Mouse (Mus musculus) midbrain, embryonic 11.5 days (tissue): ENCODE measurements at regions not wholly inside any gene's neighbourhood (a gene's known extent, or its start where the extent isn't known, plus 50 kb on each side); places are given as distances from the start of the nearest gene placed in this dataset.

Experiments used
- ATAC-seq: fragments of 200-750 bp; cut with Nextera tagmentation; 2 replicates; pipeline ENCODE4 v1.8.0; 2017; ENCODE audit warnings: moderate TSS enrichment, moderate library complexity; ENCODE audit not compliant: low FRiP score
- DNase-seq: peaks from one replicate; pipeline ENCODE4 v3.0.0; 2015; ENCODE audit warnings: low spot score; ENCODE audit errors: missing footprints
- H3K27ac ChIP-seq: fragments of 300-500 bp; sonication (generic); 2 replicates; pipeline ENCODE4 v1.5.1; 2014; ENCODE audit warnings: low read depth, low read length
- H3K27me3 ChIP-seq: fragments of 300-500 bp; sonication (generic); 2 replicates; pipeline ENCODE4 v1.6.1; 2014; ENCODE audit warnings: mild to moderate bottlenecking, low read length, moderate library complexity, mixed read lengths; ENCODE audit not compliant: control insufficient read depth, insufficient read depth
- H3K36me3 ChIP-seq: fragments of 300-500 bp; sonication (generic); 2 replicates; pipeline ENCODE4 v1.6.1; 2014; ENCODE audit warnings: mild to moderate bottlenecking, low read length, moderate library complexity, mixed read lengths; ENCODE audit not compliant: control insufficient read depth, insufficient read depth
- H3K4me1 ChIP-seq: fragments of 300-500 bp; sonication (generic); 2 replicates; pipeline ENCODE4 v1.6.1; 2014; ENCODE audit warnings: low read length; ENCODE audit not compliant: control insufficient read depth, insufficient read depth
- H3K4me2 ChIP-seq: fragments of 300-500 bp; sonication (generic); 2 replicates; pipeline ENCODE4 v1.6.1; 2014; ENCODE audit warnings: mild to moderate bottlenecking, moderate library complexity
- H3K4me3 ChIP-seq: fragments of 300-500 bp; sonication (generic); 2 replicates; pipeline ENCODE4 v1.5.1; 2014; ENCODE audit warnings: low read depth, low read length
- H3K9ac ChIP-seq: fragments of 300-500 bp; sonication (generic); 2 replicates; pipeline ENCODE4 v1.6.1; 2014; ENCODE audit warnings: low read length
- H3K9me3 ChIP-seq: fragments of 300-500 bp; sonication (generic); 2 replicates; pipeline ENCODE4 v1.6.1; 2016; ENCODE audit warnings: low read length; ENCODE audit not compliant: control insufficient read depth
- WGBS: fragments of 180-500 bp; shearing (Covaris S2); extraction: QIAGEN DNeasy Blood & Tissue Kit; methylation state at CpG from one replicate; pipeline ENCODE4 v1.1.7; 2014; 5-methylcytosine and 5-hydroxymethylcytosine counted together

DNA sequence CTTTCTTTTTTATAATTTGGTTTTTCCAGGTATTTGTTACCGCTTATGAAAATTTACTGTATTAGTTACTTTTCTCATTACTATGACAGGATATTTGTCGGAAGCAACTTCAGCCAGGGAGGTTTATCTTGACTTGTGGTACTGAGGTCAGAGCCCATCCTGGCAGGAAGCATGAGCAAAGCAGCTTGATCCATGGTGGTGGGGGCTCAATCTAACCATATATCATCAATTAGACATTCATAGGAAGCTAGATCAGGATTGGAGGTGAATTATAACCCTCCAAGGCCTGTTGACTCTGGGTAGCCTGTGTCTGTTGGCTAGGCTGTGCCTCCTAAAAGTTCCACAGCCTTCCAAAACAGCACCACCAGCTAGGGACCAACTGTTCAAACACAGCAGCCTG, 58.5 kb upstream of the Sstr4 start:
- WGBS = 85% methylated on average over 2 of the region's 2 CpGs

DNA sequence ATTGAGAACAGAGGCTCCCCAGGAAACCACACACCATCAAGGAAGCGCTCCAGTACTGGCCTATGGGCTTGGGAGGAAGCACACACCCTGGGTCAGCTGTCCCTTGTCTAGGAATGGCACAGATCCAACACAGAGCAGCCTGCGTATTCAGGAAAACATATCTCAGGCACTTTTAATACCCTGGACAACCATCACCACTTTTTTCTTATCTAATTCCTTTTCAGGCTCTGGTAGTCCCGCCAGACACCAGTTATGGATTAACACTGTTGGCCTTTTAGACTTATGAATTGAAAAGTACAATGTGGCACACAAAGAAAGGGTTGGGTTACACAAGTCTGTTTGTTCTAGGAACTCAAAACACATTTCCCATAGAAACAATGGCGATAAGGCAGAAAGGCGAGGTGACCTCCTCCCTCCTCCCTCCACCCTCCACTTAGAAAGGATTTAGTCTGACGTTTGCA, 56.8 kb upstream of the Sstr4 start:
- Histone ChIP-seq H3K36me3 (no peaks in the 10 kb centered on the region), H3K27ac (no peak overlapping the region), H3K9ac (no peak overlapping the region), H3K4me3 (no peak overlapping the region), H3K4me2 (no peak overlapping the region), H3K9me3 (no peaks in the 10 kb centered on the region), H3K4me1 (no peaks in the 10 kb centered on the region), H3K27me3 (no peaks in the 10 kb centered on the region)
- 38% methylated on average over 6 of the region's 6 CpGs for WGBS
- peak; percentile 63 for ATAC-seq
- no peak for DNase-seq

More for the DNA sequence above, 58.5 kb upstream of the Sstr4 start:
- Histone ChIP-seq H3K9ac (no peak overlapping the region), H3K9me3 (no peaks in the 10 kb centered on the region), H3K4me2 (no peak overlapping the region), H3K27me3 (no peaks in the 10 kb centered on the region), H3K36me3 (no peaks in the 10 kb centered on the region), H3K27ac (no peak overlapping the region), H3K4me3 (no peak overlapping the region), H3K4me1 (no peaks in the 10 kb centered on the region)
- ATAC-seq (no peak), DNase-seq (no peak)

DNA sequence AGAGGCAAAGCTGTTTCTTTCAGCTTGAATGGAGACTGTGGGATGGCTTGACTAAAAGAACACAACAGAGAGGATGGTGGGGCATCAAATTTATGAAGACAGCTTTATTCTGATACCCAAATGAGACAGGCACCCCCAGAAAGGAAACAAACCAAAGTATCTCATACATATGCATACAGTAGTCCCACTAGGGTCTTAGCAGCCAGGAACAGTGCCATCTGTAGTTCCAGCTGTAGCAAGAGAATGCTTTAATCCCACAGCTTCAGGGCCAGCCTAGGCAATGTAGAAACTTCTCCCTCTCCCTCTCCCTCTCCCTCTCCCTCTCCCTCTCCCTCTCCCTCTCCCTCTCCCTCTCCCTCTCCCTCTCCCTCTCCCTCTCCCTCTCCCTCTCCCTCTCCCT, 56.2 kb upstream of the Sstr4 start:
- H3K27ac ChIP-seq = no peak overlapping the region
- no peak overlapping the region for H3K4me2 ChIP-seq
- H3K36me3 ChIP-seq = no peaks in the 10 kb centered on the region
- H3K27me3 ChIP-seq = no peaks in the 10 kb centered on the region
- no peak overlapping the region for H3K9ac ChIP-seq
- H3K9me3 ChIP-seq = no peaks in the 10 kb centered on the region
- H3K4me3 ChIP-seq = no peak overlapping the region
- ATAC-seq (peak; percentile 75), DNase-seq (no peak)
- no peaks in the 10 kb centered on the region for H3K4me1 ChIP-seq

DNA sequence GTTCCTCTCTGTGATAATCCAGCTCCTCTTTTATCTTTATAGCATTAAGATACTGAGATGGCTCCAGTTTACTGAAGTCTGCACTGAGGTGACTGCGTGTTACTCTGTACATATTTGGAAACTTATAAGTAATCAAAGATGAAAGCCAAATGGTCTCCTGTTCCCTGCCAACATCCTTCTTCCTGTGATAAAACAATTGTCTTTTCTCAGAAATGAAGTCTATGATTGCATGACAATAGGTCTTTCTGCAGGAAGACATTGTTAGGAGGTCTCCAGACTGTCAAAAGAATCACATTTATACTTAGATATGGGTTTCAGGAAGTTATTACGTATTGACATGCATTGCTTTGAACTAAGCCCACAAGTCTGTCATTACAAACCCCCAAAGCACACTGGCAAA, 51.0 kb upstream of the Sstr4 start:
- WGBS = 76% methylated on average over 2 of the region's 2 CpGs
- no peaks in the 10 kb centered on the region for H3K27me3 ChIP-seq
- DNase-seq = no peak
- H3K36me3 ChIP-seq = no peaks in the 10 kb centered on the region
- H3K9me3 ChIP-seq = no peaks in the 10 kb centered on the region
- H3K4me1 ChIP-seq = no peaks in the 10 kb centered on the region
- H3K27ac ChIP-seq = no peak overlapping the region
- no peak overlapping the region for H3K9ac ChIP-seq
- H3K4me2 ChIP-seq = no peak overlapping the region
- no peak for ATAC-seq
- H3K4me3 ChIP-seq = no peak overlapping the region
